Mouse (Mus musculus) gastrocnemius, postnatal 14 days (tissue): ENCODE results near the gene Gm6525. TPM values are rescaled to one million over a fixed set of nuclear protein-coding genes. Genes with fewer than 3 reads are reported as not detected.

Source experiments
- DNase-seq: peaks from one replicate; pipeline ENCODE4 v3.0.0; 2021; ENCODE audit warnings: mixed read lengths
- intact Hi-C: fragments of 180-260 bp; cut with DNase I; formaldehyde crosslinking; loops from one replicate; pipeline ENCODE4 v1.15.1; 2025; ENCODE audit warnings: low total_unique reads
- total RNA-seq, 2 experiments: library from RNA; stranded (reverse); gene quantifications; 2 replicates each; pipeline ENCODE4 v1.2.3; 2021

Gm6525 gene
- total RNA-seq, 2 experiments from 2014 or later = not detected

DNA sequence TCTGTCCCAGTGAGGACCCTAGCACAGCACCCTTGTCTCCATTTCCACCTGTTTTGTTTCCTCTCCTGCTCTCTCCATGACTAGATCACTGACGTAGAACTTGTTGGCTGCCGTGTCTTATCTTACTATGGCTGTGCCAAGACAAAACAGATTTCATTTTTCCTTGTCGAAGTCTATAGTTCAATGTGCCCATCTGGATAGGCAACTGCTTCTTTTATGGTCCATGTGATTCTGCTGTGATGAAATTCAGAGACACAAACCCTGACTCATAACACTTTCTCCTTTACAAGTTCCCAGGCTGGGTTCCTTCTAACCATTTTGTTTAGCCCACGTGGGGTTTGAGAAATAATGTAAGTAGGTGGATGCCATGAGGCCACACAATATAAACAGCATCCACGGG lies 7.8 kb upstream of the Gm6525 start:
- no peak for DNase-seq
- intact Hi-C loops = no loop called here

DNA sequence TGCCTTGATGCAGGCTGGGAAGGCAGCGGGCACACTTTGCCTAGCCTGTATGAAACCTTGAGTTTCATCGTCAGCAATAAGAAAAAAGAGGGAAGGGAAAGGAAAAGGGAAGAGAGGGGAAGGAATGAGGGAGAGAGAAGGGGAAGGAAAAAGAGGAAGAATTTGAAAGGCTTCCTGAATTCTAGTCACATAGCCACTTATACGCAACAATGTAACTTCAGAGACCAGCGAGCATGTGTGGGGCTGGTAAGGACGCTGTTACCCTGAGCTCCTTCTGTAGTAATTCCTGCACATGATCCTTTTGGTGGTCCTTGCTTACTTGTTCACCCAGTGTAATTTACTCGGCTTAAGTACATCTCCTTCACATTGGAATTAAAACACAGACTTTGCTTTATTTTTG lies 5.0 kb upstream of the Gm6525 start:
- no peak for DNase-seq
- intact Hi-C loops = no loop called here

DNA sequence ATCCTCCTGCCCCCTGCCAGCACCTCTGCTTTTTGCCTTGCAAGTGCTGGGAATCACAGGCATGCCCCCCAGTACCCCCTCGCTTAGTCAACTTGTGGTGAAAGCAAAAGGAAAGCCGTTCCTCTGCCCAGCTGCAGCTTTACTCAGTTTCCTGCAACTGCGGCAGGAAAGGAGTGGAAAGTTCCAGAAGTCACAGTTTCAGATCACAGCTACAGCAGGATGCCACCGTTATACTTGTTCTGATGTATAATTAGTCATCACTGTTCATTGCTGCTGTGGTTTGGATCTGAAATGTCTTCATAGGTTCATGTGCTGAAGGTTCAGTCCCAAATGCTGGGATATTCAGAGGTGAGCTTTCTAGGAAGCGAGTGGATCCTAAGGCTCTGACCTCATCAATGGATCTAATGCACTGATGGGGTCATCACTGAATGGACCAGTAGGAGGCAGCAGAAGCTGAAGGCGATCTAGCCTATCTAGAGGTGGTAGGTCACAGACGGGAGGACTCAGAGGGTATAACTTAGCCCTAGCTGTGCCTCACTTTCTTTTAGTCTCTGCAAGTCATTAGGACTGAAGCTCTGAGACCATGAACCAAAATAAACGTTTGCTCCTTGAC lies 4.4 kb upstream of the Gm6525 start:
- intact Hi-C loops = no loop called here
- DNase-seq = no peak

- intact Hi-C loops = no loop called here
- DNase-seq = no peak
These were observed 1.5 kb upstream of the Gm6525 start for GRCm38 (mm10) chr3:84172406-84172805.

DNA sequence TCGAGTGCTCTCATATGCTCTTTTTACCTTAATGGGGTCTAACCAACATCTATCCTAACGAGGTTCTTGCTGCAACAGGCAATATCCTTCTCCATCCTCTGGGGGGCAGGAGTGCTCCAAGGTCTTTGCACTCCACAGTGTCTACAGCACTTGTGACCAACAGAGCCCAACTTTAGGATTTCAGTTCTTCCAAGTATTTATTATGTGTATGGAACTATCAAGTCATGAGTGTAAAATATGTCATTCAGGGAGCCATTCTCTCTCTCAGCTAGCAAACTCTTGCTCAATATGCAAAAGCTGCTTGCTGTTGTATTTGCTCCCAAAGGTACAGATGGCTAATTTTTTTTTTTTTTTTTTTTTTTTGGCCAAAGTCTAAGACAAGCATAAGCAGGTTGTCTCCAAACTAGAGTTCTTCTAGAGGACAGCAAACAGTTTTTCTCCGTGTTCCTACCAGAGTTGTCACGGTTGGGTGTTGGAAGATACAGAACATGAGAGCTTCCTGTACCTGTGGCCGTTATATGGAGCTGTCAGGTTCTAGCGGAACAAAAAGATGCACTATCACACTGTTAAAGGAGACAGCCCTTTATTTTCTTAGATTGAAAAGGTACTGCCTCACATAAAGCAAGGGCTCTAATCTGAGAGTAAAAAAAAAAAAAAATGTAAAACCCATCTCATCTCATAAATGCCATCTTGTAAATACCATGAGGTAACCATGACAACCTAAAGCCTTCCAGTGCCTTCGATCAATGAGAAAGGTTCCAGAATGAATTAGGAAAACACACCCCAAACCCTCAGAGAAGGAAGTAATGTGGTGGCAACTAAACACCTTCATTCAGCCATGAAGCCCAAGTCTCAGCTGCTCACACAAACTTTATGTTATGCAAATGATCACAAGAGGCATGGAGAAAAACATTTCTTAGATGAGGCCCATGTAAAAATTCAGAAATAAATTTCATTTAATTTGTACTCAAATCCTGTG lies 1.7 kb downstream of the Gm6525 start:
- peak; percentile 75 for DNase-seq
- intact Hi-C loops = loop anchor here (5.0 kb wide), 1 partner anchor 137 kb away; no protein-coding TSS in a partner anchor

- no peak for DNase-seq
- intact Hi-C loops = loop anchor here (5.0 kb wide), 1 partner anchor 134 kb away; no protein-coding TSS in a partner anchor
These were observed 3.9 kb downstream of the Gm6525 start for GRCm38 (mm10) chr3:84177834-84178233.

DNA sequence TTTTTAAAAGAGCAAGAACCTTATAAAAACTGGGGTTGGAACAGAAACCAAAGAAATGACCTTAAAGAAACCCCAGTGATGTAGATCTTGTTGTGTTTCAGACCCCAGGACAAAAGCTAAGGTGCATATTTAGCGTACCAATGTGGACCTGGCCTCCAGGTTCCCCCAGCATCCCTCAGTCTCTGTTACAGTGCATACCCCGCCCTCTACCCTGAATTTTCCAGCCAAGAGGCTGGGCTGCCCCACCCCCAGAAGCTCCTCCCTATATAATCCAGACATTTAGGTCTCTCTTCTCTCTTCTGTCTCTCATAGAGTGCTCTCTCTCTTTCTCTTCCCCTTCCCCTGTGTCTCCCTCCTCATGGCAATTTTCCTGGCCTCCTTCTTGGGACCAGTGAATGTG lies 6.4 kb downstream of the Gm6525 start:
- intact Hi-C loops = no loop called here
- no peak for DNase-seq

DNA sequence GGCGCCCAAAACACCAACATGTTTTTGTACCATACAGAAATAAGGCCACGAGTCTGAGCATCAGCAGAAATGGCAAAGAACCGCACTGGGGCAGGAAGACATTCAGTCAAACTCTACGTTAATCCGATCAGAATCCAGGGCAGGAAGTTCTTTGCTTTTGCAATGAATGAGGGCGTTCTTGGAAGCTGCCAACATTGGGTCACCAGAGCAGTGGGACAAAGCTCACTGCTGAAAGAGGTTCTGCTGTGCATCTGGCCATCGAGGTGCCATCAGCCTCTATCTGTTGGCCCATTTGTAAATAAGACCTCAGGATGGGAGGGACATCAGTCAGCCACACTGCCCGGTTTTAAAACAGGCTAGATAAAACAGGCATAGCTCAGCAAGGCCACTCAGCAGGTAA lies 7.2 kb downstream of the Gm6525 start:
- no peak for DNase-seq
- intact Hi-C loops = no loop called here

GRCm38 (mm10) chr3:84181717-84182116 lies 7.8 kb downstream of the Gm6525 start:
- intact Hi-C loops = no loop called here
- no peak for DNase-seq

DNA sequence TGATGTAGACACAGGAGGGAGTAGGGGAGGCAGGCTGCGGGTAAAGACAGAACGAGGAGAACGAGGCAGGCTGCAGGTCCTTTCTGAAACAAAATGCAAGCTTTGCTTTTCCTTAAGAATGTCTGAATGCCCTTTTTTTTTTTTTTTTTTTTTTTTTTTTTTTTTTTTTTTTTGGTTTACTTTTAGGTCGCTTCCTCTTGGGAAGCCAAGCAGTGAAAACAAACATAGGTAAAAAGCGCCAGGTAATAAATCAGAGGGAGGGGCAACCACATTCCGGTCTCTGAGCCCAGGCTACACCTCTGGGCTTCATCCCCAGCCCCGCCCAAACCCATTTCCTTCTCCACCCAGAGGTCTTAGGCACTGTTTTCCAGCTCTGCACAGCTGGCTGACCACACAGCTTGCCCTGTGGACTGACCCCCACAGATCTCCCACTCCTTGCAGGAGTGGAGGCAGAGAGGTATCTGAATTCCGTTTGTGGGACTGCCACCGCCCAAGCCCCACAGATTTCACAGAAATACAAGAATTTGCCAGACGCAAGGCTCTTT lies 15.8 kb downstream of the Gm6525 start:
- intact Hi-C loops = no loop called here
- no peak for DNase-seq

DNA sequence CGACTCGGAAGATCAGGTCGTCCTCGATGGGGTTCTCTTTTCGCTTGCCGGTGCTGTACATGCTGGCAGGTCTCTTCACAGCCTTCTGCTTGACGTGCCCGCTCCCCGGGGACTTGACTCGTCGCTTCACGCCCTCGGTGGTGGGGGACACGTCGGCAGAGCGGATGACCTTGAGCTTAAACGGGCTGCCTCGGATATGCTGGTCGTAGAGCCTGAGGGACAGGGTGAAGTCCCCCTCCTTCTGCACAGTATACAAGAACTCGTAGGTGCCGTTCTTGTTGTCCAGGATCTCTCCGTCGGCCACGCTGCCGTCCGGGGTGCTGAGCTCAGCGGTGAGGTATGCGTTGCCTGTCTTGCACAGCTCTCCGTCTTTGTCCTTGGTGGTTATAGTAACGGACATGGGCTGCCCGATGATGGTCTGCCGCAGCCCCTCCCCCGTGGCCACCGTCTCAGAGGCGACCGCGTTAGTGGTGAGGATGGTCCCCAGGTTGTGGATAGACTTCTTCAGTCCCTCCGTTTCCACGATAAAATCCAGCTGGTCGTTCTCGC lies 16.7 kb downstream of the Gm6525 start:
- no peak for DNase-seq
- intact Hi-C loops = no loop called here

DNA sequence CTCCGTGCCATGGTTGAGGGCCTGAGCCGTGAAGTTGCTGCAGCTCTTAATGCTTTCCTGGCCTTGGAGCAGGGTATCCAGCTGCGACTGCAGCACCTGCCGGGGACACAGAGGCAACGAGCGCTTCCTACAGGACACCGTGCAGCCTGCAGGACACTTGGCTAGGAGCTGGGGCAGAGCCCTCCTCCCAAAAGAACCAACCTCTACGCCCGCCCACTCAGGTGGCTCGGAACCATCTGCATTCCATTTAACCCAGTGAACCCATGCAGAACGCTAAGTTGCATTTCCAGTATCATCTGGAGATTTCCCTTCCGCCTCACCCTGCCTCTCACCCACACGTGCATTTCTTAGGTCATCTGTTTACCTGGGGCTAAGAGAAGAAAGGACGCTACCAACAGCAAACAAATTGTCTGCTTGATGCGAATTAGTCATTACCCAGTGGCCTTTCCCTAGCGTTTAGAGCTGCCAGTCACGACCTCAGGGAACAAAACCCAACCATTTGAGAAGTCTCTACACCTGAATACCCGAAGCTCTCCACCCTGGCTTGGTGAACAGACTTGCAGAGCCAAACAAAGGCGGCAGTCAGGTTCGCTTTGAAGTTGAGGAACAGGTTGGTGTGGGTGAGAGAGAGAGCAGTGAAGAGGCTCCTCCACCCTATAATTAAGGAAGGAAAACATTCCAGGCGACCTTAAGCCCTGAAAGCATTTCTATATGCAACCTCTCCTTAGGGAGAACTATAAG lies 17.4 kb downstream of the Gm6525 start:
- intact Hi-C loops = no loop called here
- no peak for DNase-seq

- intact Hi-C loops = no loop called here
- DNase-seq = no peak
These were observed 20.0 kb downstream of the Gm6525 start for GRCm38 (mm10) chr3:84193881-84194280.

DNA sequence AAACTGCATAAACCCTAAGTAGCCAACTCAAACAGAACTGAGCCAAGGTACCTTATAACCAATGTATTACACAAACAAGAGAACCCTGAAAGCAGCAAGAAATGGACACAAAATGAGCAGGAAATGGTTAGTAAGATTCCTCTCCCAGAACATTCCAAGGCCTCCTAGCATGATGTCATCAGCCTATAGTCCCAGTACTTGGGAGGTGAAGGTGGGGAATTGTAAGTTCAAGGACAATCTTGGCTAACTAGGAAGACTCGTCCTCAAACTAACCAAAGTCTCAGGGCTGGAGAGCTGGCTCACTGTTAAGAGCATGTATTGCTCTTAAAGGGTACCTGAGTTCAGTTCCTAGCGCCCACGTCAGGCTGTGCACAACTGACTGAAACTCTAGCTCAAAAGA lies 24.3 kb downstream of the Gm6525 start:
- no peak for DNase-seq
- intact Hi-C loops = no loop called here

DNA sequence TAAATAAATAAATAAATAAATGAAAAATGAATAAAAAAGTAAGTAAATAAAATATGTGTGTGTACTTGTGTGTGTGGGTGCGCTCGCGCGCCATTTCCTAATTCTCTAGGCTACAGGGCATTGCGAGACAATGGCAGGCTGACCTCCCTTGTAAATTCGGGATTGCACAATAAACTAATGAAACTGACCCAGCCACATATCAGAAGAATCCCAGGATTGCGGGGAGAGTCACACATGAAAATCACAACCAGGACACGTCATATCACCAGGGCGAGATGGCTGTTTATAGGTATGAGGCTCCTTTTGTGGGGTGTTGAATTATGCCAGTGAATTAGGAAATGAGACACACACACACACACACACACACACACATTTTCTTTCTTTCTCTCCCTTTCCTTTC lies 25.6 kb downstream of the Gm6525 start:
- intact Hi-C loops = no loop called here
- DNase-seq = no peak

DNA sequence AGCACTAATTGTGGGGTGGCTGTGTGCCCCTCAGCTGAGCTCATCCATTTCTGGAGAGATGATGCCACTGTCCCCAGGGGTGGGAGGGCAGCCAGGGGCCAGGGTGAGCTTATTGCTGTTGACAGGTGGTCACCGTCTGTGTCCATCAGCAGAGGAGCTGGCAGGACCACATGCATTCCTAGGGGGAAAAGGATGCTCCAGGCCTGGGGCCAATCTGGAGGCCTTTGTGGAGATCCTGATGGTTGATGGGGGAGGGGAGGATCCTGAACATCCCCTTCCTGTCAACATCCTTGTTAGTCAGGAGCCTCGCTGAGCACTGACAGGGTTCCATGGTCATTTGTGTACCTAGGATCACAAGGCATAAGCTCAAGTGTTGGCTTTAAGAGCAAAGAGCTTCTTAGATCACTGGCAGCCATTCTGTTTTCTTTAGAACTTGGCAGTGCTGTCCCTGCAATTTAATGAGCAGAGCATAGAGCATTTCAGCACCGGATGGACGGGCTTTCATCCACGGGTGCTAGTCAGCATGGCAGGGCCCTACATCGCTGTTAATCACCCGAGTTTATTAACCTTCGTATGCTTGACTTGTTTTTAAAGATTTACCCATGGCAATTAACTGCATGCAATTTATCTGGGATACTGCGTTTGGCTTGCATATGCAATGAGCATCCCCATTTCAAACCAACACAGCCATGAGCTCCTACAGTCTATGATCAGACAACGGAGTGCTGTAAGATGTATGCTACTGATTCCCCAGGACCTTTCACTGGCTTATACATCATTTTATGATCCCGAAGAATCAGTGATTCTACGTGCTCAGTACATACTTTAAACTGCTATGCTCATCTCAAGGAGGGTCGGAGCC lies 26.9 kb downstream of the Gm6525 start:
- intact Hi-C loops = no loop called here
- peak; percentile 65 for DNase-seq

GRCm38 (mm10) chr3:84204640-84205039 lies 30.7 kb downstream of the Gm6525 start:
- intact Hi-C loops = no loop called here
- DNase-seq = no peak

- intact Hi-C loops = no loop called here
- no peak for DNase-seq
These were observed 31.7 kb downstream of the Gm6525 start for GRCm38 (mm10) chr3:84205650-84206049.

GRCm38 (mm10) chr3:84206106-84206505 lies 32.2 kb downstream of the Gm6525 start:
- no peak for DNase-seq
- intact Hi-C loops = no loop called here
